Comparison of ENCODE assay signal across 18 mouse cellular contexts in genomic region chr19:28797611-28798010, GRCm38 (mm10). TPM values are rescaled to one million over a fixed set of nuclear protein-coding genes. Genes with fewer than 3 reads are reported as not detected.
"Had no signal": no experiment of that assay in that cellular context is flagged by ENCODE, and none has a peak within 500 bp of the region (broad histone marks: within the 10 kb centered on the region; RNA-seq: fewer than 3 reads in every experiment).

No protein-coding gene starts in this region.

- H3K9ac ChIP-seq: liver, postnatal 0 days; lung, embryonic 15.5 days; midbrain, embryonic 13.5 days; midbrain, embryonic 15.5 days; neural tube, embryonic 13.5 days; neural tube, embryonic 15.5 days had no signal

- H3K9me3 ChIP-seq: lung, embryonic 15.5 days; megakaryocyte, embryonic 14.5 days; midbrain, embryonic 13.5 days; midbrain, embryonic 15.5 days; neural tube, embryonic 13.5 days; neural tube, embryonic 15.5 days had no signal

- H3K27me3 ChIP-seq: lung, embryonic 15.5 days; midbrain, embryonic 13.5 days; midbrain, embryonic 15.5 days; neural tube, embryonic 13.5 days; neural tube, embryonic 15.5 days had no signal

- H3K4me1 ChIP-seq: lung, embryonic 15.5 days; megakaryocyte, embryonic 14.5 days; midbrain, embryonic 13.5 days; midbrain, embryonic 15.5 days had no signal

- ATAC-seq: liver, postnatal 0 days; lung, postnatal 0 days; midbrain, embryonic 13.5 days; midbrain, embryonic 15.5 days had no signal

- H3K4me3 ChIP-seq: lung, embryonic 15.5 days; megakaryocyte, embryonic 14.5 days; midbrain, embryonic 13.5 days; midbrain, embryonic 15.5 days; myocyte; neural tube, embryonic 13.5 days; neural tube, embryonic 15.5 days had no signal

- DNase-seq: liver, postnatal 0 days; lung, adult 2 months; lung, postnatal 14 days; lung, postnatal 36 days; right cerebral cortex, postnatal 14 days; thymus, adult 18-20 months; thymus, postnatal 14 days; thymus, postnatal 36 days had no signal

- H3K36me3 ChIP-seq: lung, embryonic 15.5 days; midbrain, embryonic 13.5 days; midbrain, embryonic 15.5 days; neural tube, embryonic 13.5 days; neural tube, embryonic 15.5 days had no signal

- H3K4me2 ChIP-seq: lung, embryonic 15.5 days; midbrain, embryonic 11.5 days; midbrain, embryonic 13.5 days; midbrain, embryonic 15.5 days; neural tube, embryonic 13.5 days; neural tube, embryonic 15.5 days had no signal

- H3K27ac ChIP-seq: lung, embryonic 15.5 days; macrophage; midbrain, embryonic 13.5 days; midbrain, embryonic 15.5 days; neural tube, embryonic 13.5 days; neural tube, embryonic 15.5 days had no signal

RNA-seq across cellular contexts. Expression of gene Slc1a1, which starts 37.2 kb away (rescaled TPM):
- polyA plus RNA-seq: macrophage, myocyte had no signal
